Mouse (Mus musculus) myocyte (in vitro differentiated cells): Measurements from ENCODE around the gene Slc22a3.

ENCODE experiments used
- CEBPB ChIP-seq: IDR thresholded peaks from 2 replicates; pipeline ENCODE4 v1.6.1; 2011; ENCODE audit warnings: mild to moderate bottlenecking, moderate library complexity; ENCODE audit not compliant: poor library complexity, insufficient read depth, severe bottlenecking
- E2F4 ChIP-seq: IDR thresholded peaks from one replicate; pipeline ENCODE4 v1.6.1; 2011; ENCODE audit warnings: mild to moderate bottlenecking, control low read depth, moderate library complexity; ENCODE audit not compliant: insufficient read depth
- MAX ChIP-seq: IDR thresholded peaks from one replicate; pipeline ENCODE4 v1.6.1; 2011; ENCODE audit warnings: low read depth, mild to moderate bottlenecking, control low read depth
- MYOD1 ChIP-seq, 3 experiments: IDR thresholded peaks; one replicate each; pipeline ENCODE4 v1.6.1; 2011; ENCODE audit warnings: control low read depth in 2 of 3, low read depth in 2 of 3, mild to moderate bottlenecking in 2 of 3, moderate library complexity in 1 of 3; ENCODE audit not compliant: insufficient read length in 2 of 3, control insufficient read depth in 1 of 3
- MYOG ChIP-seq, 3 experiments: IDR thresholded peaks; one replicate each; pipeline ENCODE4 v1.6.1; 2011; ENCODE audit warnings: control low read depth in 2 of 3, low read depth in 2 of 3, mild to moderate bottlenecking in 2 of 3; ENCODE audit not compliant: insufficient read length in 2 of 3, control insufficient read depth in 1 of 3, insufficient read depth in 1 of 3
- POLR2A ChIP-seq: IDR thresholded peaks from one replicate; pipeline ENCODE4 v1.6.1; 2011; ENCODE audit warnings: low read depth, mild to moderate bottlenecking, control low read depth, moderate library complexity; ENCODE audit not compliant: insufficient read length
- POLR2AphosphoS2 ChIP-seq: IDR thresholded peaks from one replicate; pipeline ENCODE4 v1.6.1; 2011; ENCODE audit warnings: low read depth, control low read depth; ENCODE audit not compliant: insufficient read length
- REST ChIP-seq: IDR thresholded peaks from one replicate; pipeline ENCODE4 v1.6.1; 2011; ENCODE audit warnings: mild to moderate bottlenecking, control low read depth, moderate library complexity; ENCODE audit not compliant: insufficient read depth, insufficient read length
- SRF ChIP-seq: IDR thresholded peaks from one replicate; pipeline ENCODE4 v1.6.1; 2011; ENCODE audit warnings: low read depth; ENCODE audit not compliant: control insufficient read depth, insufficient read length
- TCF12 ChIP-seq: IDR thresholded peaks from one replicate; pipeline ENCODE4 v1.6.1; 2011; ENCODE audit warnings: mild to moderate bottlenecking, control low read depth; ENCODE audit not compliant: poor library complexity, insufficient read depth, severe bottlenecking
- USF1 ChIP-seq: IDR thresholded peaks from one replicate; pipeline ENCODE4 v1.6.1; 2011; ENCODE audit warnings: low read depth, mild to moderate bottlenecking, control low read depth, moderate library complexity

- no peak for TF ChIP-seq POLR2A
- no peak for TF ChIP-seq POLR2AphosphoS2
- no peak for TF ChIP-seq TCF12
- TF ChIP-seq MAX, result no peak
- TF ChIP-seq MYOD1 (IDR thresholded peaks at IDR 0.05; ENCODE audit: control insufficient read depth in 1 of 3, insufficient read length in 2 of 3, low read depth in 2 of 3), result no peak
- TF ChIP-seq USF1, result no peak
- no peak for TF ChIP-seq REST
- TF ChIP-seq E2F4, result no peak
- no peak for TF ChIP-seq MYOG (IDR thresholded peaks at IDR 0.05; ENCODE audit: control insufficient read depth in 1 of 3, insufficient read depth in 1 of 3, insufficient read length in 2 of 3, low read depth in 2 of 3)
- TF ChIP-seq CEBPB, result no peak
- TF ChIP-seq SRF, result no peak
These were observed 17.6 kb downstream of the Slc22a3 start for GRCm38 (mm10) chr17:12489888-12490287.
